Mouse (Mus musculus): Measurements from ENCODE around the gene Smim6.

Gene Smim6

GRCm38 (mm10) chr11:115900561-115901337, 11.1 kb upstream of the Smim6 start:
- DNase-seq (ENCODE audit: low spot score): no peak

GRCm38 (mm10) chr11:115901338-115902161, 10.3 kb upstream of the Smim6 start:
- peak; percentile 40 for DNase-seq (ENCODE audit: low spot score)

GRCm38 (mm10) chr11:115902177-115902576, 9.6 kb upstream of the Smim6 start:
- no peak for DNase-seq (ENCODE audit: low spot score)

GRCm38 (mm10) chr11:115902831-115903230, 9.0 kb upstream of the Smim6 start:
- DNase-seq (ENCODE audit: low spot score): no peak

GRCm38 (mm10) chr11:115903384-115904230, 8.2 kb upstream of the Smim6 start:
- peak; percentile 42 for DNase-seq (ENCODE audit: low spot score)

- no peak for DNase-seq (ENCODE audit: low spot score)
Measured at GRCm38 (mm10) chr11:115904231-115904955, 7.4 kb upstream of the Smim6 start.

DNA sequence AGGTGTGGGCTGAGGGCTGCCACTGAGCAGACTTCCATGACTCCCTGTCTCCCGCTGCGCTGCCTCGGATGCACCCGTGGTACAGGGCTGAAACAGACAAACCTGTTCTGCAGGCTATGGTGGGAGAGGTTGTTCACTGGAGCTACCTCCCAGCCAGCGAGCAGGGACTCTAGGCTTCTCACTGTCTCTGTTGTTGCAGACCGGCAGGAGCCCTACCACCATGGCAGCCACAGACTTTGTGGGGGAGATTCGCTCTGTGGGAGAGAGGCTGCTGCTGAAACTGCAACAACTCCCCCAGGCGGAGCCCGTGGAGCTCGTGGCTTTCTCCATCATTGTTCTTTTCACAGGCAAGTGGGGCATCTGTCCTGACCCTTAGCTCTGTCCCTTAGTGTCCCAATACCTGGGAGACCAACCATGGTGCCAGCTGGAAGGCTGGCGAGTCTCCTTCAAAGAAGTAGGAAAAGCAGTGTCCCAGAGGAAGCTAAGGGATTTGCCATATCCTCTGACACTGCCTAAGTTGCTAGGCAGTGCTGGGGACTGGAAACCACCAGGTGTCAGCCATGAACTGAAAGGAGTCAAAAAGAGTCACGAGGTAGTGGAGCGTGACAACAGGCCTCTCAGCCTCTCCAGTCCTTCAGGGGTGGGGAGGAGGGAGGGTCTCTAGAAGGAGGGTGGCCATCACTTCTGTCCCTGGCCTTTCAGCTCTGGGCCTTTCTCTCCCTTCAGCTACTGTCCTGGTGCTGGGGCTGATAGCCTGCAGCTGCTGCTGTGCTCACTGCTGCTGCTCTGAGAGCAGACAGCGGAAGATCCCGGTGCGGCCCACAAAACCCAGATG, 6.6 kb upstream of the Smim6 start:
- DNase-seq (ENCODE audit: low spot score): no peak

GRCm38 (mm10) chr11:115906116-115906515, 5.7 kb upstream of the Smim6 start:
- no peak for DNase-seq (ENCODE audit: low spot score)

DNA sequence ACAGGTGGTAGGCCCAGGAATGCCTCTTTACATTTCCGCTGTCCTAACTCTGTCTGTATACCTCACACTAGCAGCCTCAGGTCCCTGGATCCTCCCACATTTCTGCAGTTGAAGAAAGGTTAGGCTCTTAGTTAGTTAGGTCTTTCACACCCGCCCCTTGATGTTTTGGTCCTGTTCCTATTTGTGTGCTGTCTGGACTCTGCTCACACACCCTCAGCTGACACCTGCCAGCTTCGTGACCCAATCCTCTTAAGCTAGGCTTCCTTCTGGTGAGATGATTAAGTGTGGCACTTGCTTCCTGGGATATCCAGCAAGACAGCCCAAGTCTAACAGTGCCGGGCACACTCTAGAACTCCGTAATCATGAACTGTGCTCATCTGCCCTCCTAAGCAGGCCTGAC, 5.3 kb upstream of the Smim6 start:
- no peak for DNase-seq (ENCODE audit: low spot score)

GRCm38 (mm10) chr11:115911134-115911561, 669 bp upstream of the Smim6 start:
- peak; percentile 48 for DNase-seq (ENCODE audit: low spot score)

DNA sequence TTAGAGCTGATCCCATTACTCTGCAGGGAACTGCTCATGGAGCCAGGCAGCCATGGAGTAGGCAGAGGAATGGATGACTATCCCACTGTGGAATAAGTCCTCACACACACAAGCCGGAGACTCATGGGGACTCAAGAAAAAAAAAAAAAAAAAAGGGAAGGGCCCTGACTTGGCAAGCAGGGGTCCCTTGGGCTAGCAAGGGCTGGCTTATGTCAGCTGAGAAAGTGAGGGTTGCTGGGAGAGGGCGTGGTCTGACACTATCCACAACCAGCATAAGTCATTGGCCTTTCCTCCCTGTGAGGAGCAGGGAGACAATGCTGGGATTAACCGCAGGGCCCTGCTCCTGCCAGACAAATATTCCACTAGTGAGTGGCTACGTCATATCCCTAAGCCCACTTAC, 4.8 kb downstream of the Smim6 start:
- DNase-seq (ENCODE audit: low spot score): no peak

- DNase-seq (ENCODE audit: low spot score): no peak
Measured at GRCm38 (mm10) chr11:115918637-115919036, 6.8 kb downstream of the Smim6 start.

DNA sequence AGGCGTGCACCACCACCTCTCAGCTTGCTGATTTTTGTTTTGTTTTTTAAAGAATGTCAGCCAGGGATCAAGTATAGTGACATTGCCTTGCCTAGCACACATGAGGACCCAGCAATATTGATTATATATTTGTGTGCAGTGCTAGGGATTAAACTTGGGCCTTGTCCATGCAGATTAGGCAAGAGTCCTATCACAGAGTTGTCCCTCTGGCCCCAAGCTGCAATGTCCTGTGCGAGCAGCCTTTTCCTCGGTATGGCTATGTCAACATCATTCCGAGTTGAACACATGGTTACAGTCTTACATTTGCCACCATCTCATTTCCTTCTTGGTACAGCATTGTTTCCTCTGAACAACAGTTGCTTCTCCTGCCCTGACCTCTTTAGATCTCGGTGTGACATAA, 7.3 kb downstream of the Smim6 start:
- DNase-seq (ENCODE audit: low spot score): no peak

- peak; percentile 60 for DNase-seq (ENCODE audit: low spot score)
Measured at GRCm38 (mm10) chr11:115920110-115920818, 8.4 kb downstream of the Smim6 start.

GRCm38 (mm10) chr11:115921986-115922385, 10.2 kb downstream of the Smim6 start:
- DNase-seq (ENCODE audit: low spot score): no peak

- no peak for DNase-seq (ENCODE audit: low spot score)
Measured at GRCm38 (mm10) chr11:115929031-115929430, 17.2 kb downstream of the Smim6 start.

GRCm38 (mm10) chr11:115929818-115930217, 18.0 kb downstream of the Smim6 start:
- DNase-seq (ENCODE audit: low spot score): no peak

- no peak for DNase-seq (ENCODE audit: low spot score)
Measured at GRCm38 (mm10) chr11:115931235-115931634, 19.4 kb downstream of the Smim6 start.

- DNase-seq (ENCODE audit: low spot score): peak; percentile 94
Measured at GRCm38 (mm10) chr11:115933108-115933746, 21.4 kb downstream of the Smim6 start, which contains the start of the genes Sap30bp and Recql5. Sap30bp (plus strand) TSS chr11:115933282. Recql5 (minus strand) TSS chr11:115933477.
